Mouse (Mus musculus): Measurements from ENCODE around the gene Cd200r1. TPM values are rescaled to one million over a fixed set of nuclear protein-coding genes. Genes with fewer than 3 reads are reported as not detected.
"Not testable (repeated sequence)": the region's sequence is repeated elsewhere in the genome, so short reads cannot be mapped to it uniquely, and the experiment has no call there.

Gene Cd200r1
- polyA plus RNA-seq, 1 experiment from 2014 or later: 1.9 TPM

- no peak overlapping the region for H3K27ac ChIP-seq (ENCODE audit: low read depth, low read length)
- WGBS (ENCODE audit: insufficient replicate concordance): 83% methylated on average over 6 of the region's 6 CpGs
- no peaks in the 10 kb centered on the region for H3K9me3 ChIP-seq (replicated peaks; ENCODE audit: control insufficient read depth, low read length)
- ATAC-seq (replicated peaks; ENCODE audit: insufficient number of reproducible peaks, low FRiP score, low TSS enrichment): no peak
- H3K4me3 ChIP-seq (ENCODE audit: low read depth, low read length): no peak overlapping the region
- no peaks in the 10 kb centered on the region for H3K4me1 ChIP-seq (ENCODE audit: control insufficient read depth, insufficient read depth, low read length)
- H3K4me2 ChIP-seq: no peak overlapping the region
- H3K36me3 ChIP-seq (ENCODE audit: control insufficient read depth, insufficient read depth, low read length): no peaks in the 10 kb centered on the region
- no peaks in the 10 kb centered on the region for H3K27me3 ChIP-seq (ENCODE audit: control insufficient read depth, insufficient read depth, low read length)
- H3K9ac ChIP-seq (ENCODE audit: low read depth, low read length): no peak overlapping the region
Measured at GRCm38 (mm10) chr16:44774201-44774600, 8.7 kb downstream of the Cd200r1 start.

GRCm38 (mm10) chr16:44778538-44779147, 13.1 kb downstream of the Cd200r1 start:
- no peak for ATAC-seq (replicated peaks; ENCODE audit: insufficient number of reproducible peaks, low FRiP score, low TSS enrichment)
- Histone ChIP-seq H3K9ac (ENCODE audit: low read depth, low read length) (no peak overlapping the region), H3K9me3 (replicated peaks; ENCODE audit: control insufficient read depth, low read length) (no peaks in the 10 kb centered on the region), H3K4me3 (ENCODE audit: low read depth, low read length) (no peak overlapping the region), H3K4me1 (ENCODE audit: control insufficient read depth, insufficient read depth, low read length) (no peaks in the 10 kb centered on the region), H3K4me2 (no peak overlapping the region; the same call in 1 of the 2 replicates), H3K27me3 (ENCODE audit: control insufficient read depth, insufficient read depth, low read length) (no peaks in the 10 kb centered on the region), H3K27ac (ENCODE audit: low read depth, low read length) (no peak overlapping the region), H3K36me3 (ENCODE audit: control insufficient read depth, insufficient read depth, low read length) (no peaks in the 10 kb centered on the region)
- 65% methylated on average over 17 of the region's 17 CpGs for WGBS (ENCODE audit: insufficient replicate concordance)

- 82% methylated on average over 5 of the region's 5 CpGs for WGBS (ENCODE audit: insufficient replicate concordance)
- Histone ChIP-seq H3K9ac (ENCODE audit: low read depth, low read length) (no peak overlapping the region), H3K4me2 (no peak overlapping the region), H3K4me3 (ENCODE audit: low read depth, low read length) (no peak overlapping the region), H3K9me3 (replicated peaks; ENCODE audit: control insufficient read depth, low read length) (no peaks in the 10 kb centered on the region), H3K27me3 (ENCODE audit: control insufficient read depth, insufficient read depth, low read length) (no peaks in the 10 kb centered on the region), H3K4me1 (ENCODE audit: control insufficient read depth, insufficient read depth, low read length) (no peaks in the 10 kb centered on the region), H3K36me3 (ENCODE audit: control insufficient read depth, insufficient read depth, low read length) (no peaks in the 10 kb centered on the region), H3K27ac (ENCODE audit: low read depth, low read length) (no peak overlapping the region)
- ATAC-seq (replicated peaks; ENCODE audit: insufficient number of reproducible peaks, low FRiP score, low TSS enrichment): no peak
Measured at GRCm38 (mm10) chr16:44779494-44779893, 14.0 kb downstream of the Cd200r1 start.

GRCm38 (mm10) chr16:44780751-44781150, 15.2 kb downstream of the Cd200r1 start:
- H3K4me2 ChIP-seq: no peak overlapping the region
- WGBS (ENCODE audit: insufficient replicate concordance): 70% methylated on average over 4 of the region's 4 CpGs
- no peaks in the 10 kb centered on the region for H3K4me1 ChIP-seq (ENCODE audit: control insufficient read depth, insufficient read depth, low read length)
- no peak overlapping the region for H3K27ac ChIP-seq (ENCODE audit: low read depth, low read length)
- H3K4me3 ChIP-seq (ENCODE audit: low read depth, low read length): no peak overlapping the region
- no peak overlapping the region for H3K9ac ChIP-seq (ENCODE audit: low read depth, low read length)
- no peaks in the 10 kb centered on the region for H3K9me3 ChIP-seq (replicated peaks; ENCODE audit: control insufficient read depth, low read length)
- H3K27me3 ChIP-seq (ENCODE audit: control insufficient read depth, insufficient read depth, low read length): no peaks in the 10 kb centered on the region
- no peaks in the 10 kb centered on the region for H3K36me3 ChIP-seq (ENCODE audit: control insufficient read depth, insufficient read depth, low read length)
- ATAC-seq (replicated peaks; ENCODE audit: insufficient number of reproducible peaks, low FRiP score, low TSS enrichment): no peak

- Histone ChIP-seq H3K27ac (ENCODE audit: low read depth, low read length) (no peak overlapping the region), H3K36me3 (ENCODE audit: control insufficient read depth, insufficient read depth, low read length) (no peaks in the 10 kb centered on the region), H3K4me2 (no peak overlapping the region), H3K9me3 (replicated peaks; ENCODE audit: control insufficient read depth, low read length) (no peaks in the 10 kb centered on the region), H3K4me1 (ENCODE audit: control insufficient read depth, insufficient read depth, low read length) (no peaks in the 10 kb centered on the region), H3K9ac (ENCODE audit: low read depth, low read length) (no peak overlapping the region), H3K4me3 (ENCODE audit: low read depth, low read length) (no peak overlapping the region), H3K27me3 (ENCODE audit: control insufficient read depth, insufficient read depth, low read length) (no peaks in the 10 kb centered on the region)
- WGBS (ENCODE audit: insufficient replicate concordance): 64% methylated on average over 1 of the region's 1 CpGs
- no peak for ATAC-seq (replicated peaks; ENCODE audit: insufficient number of reproducible peaks, low FRiP score, low TSS enrichment)
Measured at GRCm38 (mm10) chr16:44786934-44787333, 21.4 kb downstream of the Cd200r1 start.

- Histone ChIP-seq H3K9me3 (replicated peaks; ENCODE audit: control insufficient read depth, low read length) (no peaks in the 10 kb centered on the region), H3K27me3 (ENCODE audit: control insufficient read depth, insufficient read depth, low read length) (no peaks in the 10 kb centered on the region), H3K4me1 (ENCODE audit: control insufficient read depth, insufficient read depth, low read length) (no peaks in the 10 kb centered on the region), H3K4me3 (ENCODE audit: low read depth, low read length) (no peak overlapping the region), H3K36me3 (ENCODE audit: control insufficient read depth, insufficient read depth, low read length) (no peaks in the 10 kb centered on the region), H3K4me2 (no peak overlapping the region), H3K27ac (ENCODE audit: low read depth, low read length) (no peak overlapping the region), H3K9ac (ENCODE audit: low read depth, low read length) (no peak overlapping the region)
- ATAC-seq (replicated peaks; ENCODE audit: insufficient number of reproducible peaks, low FRiP score, low TSS enrichment): no peak
Measured at GRCm38 (mm10) chr16:44794416-44794815, 28.9 kb downstream of the Cd200r1 start.

- ATAC-seq (replicated peaks; ENCODE audit: insufficient number of reproducible peaks, low FRiP score, low TSS enrichment): no peak
- Histone ChIP-seq H3K9ac (ENCODE audit: low read depth, low read length) (no peak overlapping the region), H3K4me2 (no peak overlapping the region), H3K4me3 (ENCODE audit: low read depth, low read length) (no peak overlapping the region), H3K4me1 (ENCODE audit: control insufficient read depth, insufficient read depth, low read length) (no peaks in the 10 kb centered on the region), H3K36me3 (ENCODE audit: control insufficient read depth, insufficient read depth, low read length) (no peaks in the 10 kb centered on the region), H3K27me3 (ENCODE audit: control insufficient read depth, insufficient read depth, low read length) (no peaks in the 10 kb centered on the region), H3K9me3 (replicated peaks; ENCODE audit: control insufficient read depth, low read length) (no peaks in the 10 kb centered on the region), H3K27ac (ENCODE audit: low read depth, low read length) (no peak overlapping the region)
Measured at GRCm38 (mm10) chr16:44805976-44806375, 40.4 kb downstream of the Cd200r1 start.

- not testable (repeated sequence) for ATAC-seq (replicated peaks; ENCODE audit: insufficient number of reproducible peaks, low FRiP score, low TSS enrichment); H3K27me3 ChIP-seq (ENCODE audit: control insufficient read depth, insufficient read depth, low read length); H3K27ac ChIP-seq (ENCODE audit: low read depth, low read length); H3K4me2 ChIP-seq; H3K9me3 ChIP-seq (replicated peaks; ENCODE audit: control insufficient read depth, low read length); H3K4me1 ChIP-seq (ENCODE audit: control insufficient read depth, insufficient read depth, low read length); H3K4me3 ChIP-seq (ENCODE audit: low read depth, low read length); H3K9ac ChIP-seq (ENCODE audit: low read depth, low read length); H3K36me3 ChIP-seq (ENCODE audit: control insufficient read depth, insufficient read depth, low read length)
- WGBS (ENCODE audit: insufficient replicate concordance): 90% methylated on average over 4 of the region's 4 CpGs
Measured at GRCm38 (mm10) chr16:44810223-44810622, 44.7 kb downstream of the Cd200r1 start.

GRCm38 (mm10) chr16:44811544-44811943, 46.0 kb downstream of the Cd200r1 start, which contains the start of gene Cd200r4:
Cd200r4 (plus strand) TSS chr16:44811733.
- no peak within 1 kb of the TSS for H3K9ac ChIP-seq (ENCODE audit: low read depth, low read length)
- no peak for ATAC-seq (replicated peaks; ENCODE audit: insufficient number of reproducible peaks, low FRiP score, low TSS enrichment)
- 83% methylated on average over 3 of the region's 3 CpGs for WGBS (ENCODE audit: insufficient replicate concordance)

More at GRCm38 (mm10) chr16:44811544-44811943, 46.0 kb downstream of the Cd200r1 start, which contains the start of gene Cd200r4:
- Histone ChIP-seq H3K4me1 (ENCODE audit: control insufficient read depth, insufficient read depth, low read length) (no peaks in the 10 kb centered on the region), H3K4me2 (no peak within 1 kb of the TSS), H3K9me3 (replicated peaks; ENCODE audit: control insufficient read depth, low read length) (no peaks in the 10 kb centered on the region), H3K4me3 (ENCODE audit: low read depth, low read length) (no peak within 1 kb of the TSS), H3K27ac (ENCODE audit: low read depth, low read length) (no peak within 1 kb of the TSS), H3K36me3 (ENCODE audit: control insufficient read depth, insufficient read depth, low read length) (no peaks in the 10 kb centered on the region), H3K27me3 (ENCODE audit: control insufficient read depth, insufficient read depth, low read length) (no peaks in the 10 kb centered on the region)
